Mouse (Mus musculus) heart, postnatal 0 days (tissue): Measurements from ENCODE around the gene Gm26938.

Experiments used
- CTCF ChIP-seq: IDR thresholded peaks from 2 replicates; pipeline ENCODE4 v1.5.1; 2016; ENCODE audit warnings: antibody characterized with exemption, control low read depth, low read depth
- EP300 ChIP-seq: IDR thresholded peaks from 2 replicates; pipeline ENCODE4 v1.6.1; 2016; ENCODE audit warnings: antibody characterized with exemption, low read depth

DNA sequence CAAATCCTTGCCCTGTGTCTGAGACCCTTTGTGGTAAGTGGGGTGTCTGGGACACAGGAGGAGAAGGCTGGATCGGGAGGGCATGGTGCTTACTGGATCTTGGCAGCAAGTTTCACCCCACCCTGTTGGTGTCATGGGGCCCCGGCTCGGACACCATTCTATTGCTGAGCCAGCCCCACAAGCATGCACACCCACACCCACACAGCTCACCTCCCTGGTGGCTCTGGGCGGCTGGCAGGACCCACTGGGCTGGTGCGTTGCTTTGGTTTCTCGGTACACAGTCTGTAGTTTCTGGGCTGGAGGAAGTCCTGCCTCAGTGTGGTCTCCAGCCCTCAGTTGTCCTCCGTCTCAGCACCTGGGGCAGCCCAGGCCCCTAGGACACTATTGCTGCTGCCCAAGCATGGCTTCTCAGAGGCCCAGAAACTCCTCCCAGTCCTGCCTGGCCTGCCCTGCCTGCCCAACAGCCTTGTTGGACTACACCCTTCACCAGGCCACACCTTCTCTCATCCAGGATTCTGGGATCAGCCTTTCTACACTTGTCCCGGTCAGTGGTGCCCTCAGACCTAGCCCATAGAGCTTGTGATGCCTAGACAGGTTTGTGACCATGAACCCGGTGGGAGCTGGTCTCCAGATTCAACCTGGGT lies 6.5 kb downstream of the Gm26938 start, which contains the start of gene Tmem184a:
- no peak for TF ChIP-seq CTCF
- TF ChIP-seq EP300: no peak
